Mouse (Mus musculus) testis, adult 2 months (tissue): Measurements from ENCODE around the gene Slc10a1. TPM values are rescaled to one million over a fixed set of nuclear protein-coding genes. Genes with fewer than 3 reads are reported as not detected.
A peak's percentile ranks its signal among the peaks of the same experiment; 100 is the strongest.

Experiments used
- H3K27ac ChIP-seq: fragments of 200-500 bp; 2 replicates; pipeline ENCODE4 v1.5.1; 2012; ENCODE audit warnings: low read depth, low read length; ENCODE audit not compliant: control insufficient read depth, insufficient read depth
- H3K27me3 ChIP-seq: fragments of 200-500 bp; 2 replicates; pipeline ENCODE4 v1.6.1; 2012; ENCODE audit warnings: mild to moderate bottlenecking, low read length, moderate library complexity; ENCODE audit not compliant: control insufficient read depth, insufficient read depth
- H3K36me3 ChIP-seq: fragments of 200-500 bp; 2 replicates; pipeline ENCODE4 v1.6.1; 2012; ENCODE audit warnings: mild to moderate bottlenecking, low read length; ENCODE audit not compliant: control insufficient read depth, insufficient read depth
- H3K4me1 ChIP-seq: fragments of 200-500 bp; 2 replicates; pipeline ENCODE4 v1.6.1; 2012; ENCODE audit warnings: low read length; ENCODE audit not compliant: control insufficient read depth, insufficient read depth
- H3K4me3 ChIP-seq: fragments of 200-500 bp; 2 replicates; pipeline ENCODE4 v1.5.1; 2012; ENCODE audit warnings: low read depth, mild to moderate bottlenecking, low read length, moderate library complexity, mixed read lengths; ENCODE audit not compliant: control insufficient read depth
- CTCF ChIP-seq: fragments of 200-500 bp; IDR thresholded peaks from 2 replicates; pipeline ENCODE4 v1.5.1; 2012; ENCODE audit warnings: low read depth, mild to moderate bottlenecking, inconsistent platforms, low read length, moderate library complexity; ENCODE audit not compliant: control insufficient read depth, insufficient read depth, insufficient replicate concordance
- POLR2A ChIP-seq: fragments of 200-500 bp; IDR thresholded peaks from 2 replicates; pipeline ENCODE4 v1.6.1; 2012; ENCODE audit warnings: low read depth, mild to moderate bottlenecking, inconsistent platforms, low read length, moderate library complexity; ENCODE audit not compliant: control insufficient read depth
- polyA plus RNA-seq: library from polyadenylated mRNA; depleted of rRNA; stranded (reverse); fragments of >200 nt; gene quantifications from 2 replicates; pipeline ENCODE4 v1.2.3, GENCODE M21; 2012

The Slc10a1 gene
- polyA plus RNA-seq, 1 experiment = 0.10 TPM

- H3K27me3 ChIP-seq = no peaks in the 10 kb centered on the region
- H3K27ac ChIP-seq = no peak overlapping the region
- peak overlapping the region; percentile 19 for H3K4me3 ChIP-seq
- H3K4me1 ChIP-seq = peaks cover 3% of the 10 kb centered on the region; the same call in 1 of the 2 replicates
- H3K36me3 ChIP-seq = no peaks in the 10 kb centered on the region
- TF ChIP-seq POLR2A (no peak), CTCF (no peak)
Measured at GRCm38 (mm10) chr12:80998528-80999221, 30.2 kb upstream of the Slc10a1 start.

- Histone ChIP-seq H3K27ac (no peak overlapping the region), H3K4me3 (no peak overlapping the region), H3K4me1 (peaks cover 3% of the 10 kb centered on the region; the same call in 1 of the 2 replicates), H3K36me3 (no peaks in the 10 kb centered on the region), H3K27me3 (no peaks in the 10 kb centered on the region)
- TF ChIP-seq CTCF = no peak
- no peak for TF ChIP-seq POLR2A
Measured at GRCm38 (mm10) chr12:80997652-80998051, 29.1 kb upstream of the Slc10a1 start.

GRCm38 (mm10) chr12:80995326-80995725 is 26.8 kb upstream of the Slc10a1 start:
- no peaks in the 10 kb centered on the region for H3K36me3 ChIP-seq
- no peaks in the 10 kb centered on the region for H3K27me3 ChIP-seq
- H3K4me3 ChIP-seq = no peak overlapping the region
- no peak overlapping the region for H3K27ac ChIP-seq
- TF ChIP-seq POLR2A (no peak), CTCF (no peak)
- peaks cover 16% of the 10 kb centered on the region for H3K4me1 ChIP-seq

- Histone ChIP-seq H3K4me3 (no peak overlapping the region), H3K4me1 (peaks cover 16% of the 10 kb centered on the region), H3K27ac (no peak overlapping the region), H3K27me3 (no peaks in the 10 kb centered on the region), H3K36me3 (no peaks in the 10 kb centered on the region)
- no peak for TF ChIP-seq CTCF
- TF ChIP-seq POLR2A = no peak
Measured at GRCm38 (mm10) chr12:80993773-80994172, 25.3 kb upstream of the Slc10a1 start.

- H3K27ac ChIP-seq = no peak overlapping the region
- TF ChIP-seq CTCF (no peak), POLR2A (no peak)
Measured at GRCm38 (mm10) chr12:80992540-80993122, 24.1 kb upstream of the Slc10a1 start.

GRCm38 (mm10) chr12:80991806-80992205 is 23.3 kb upstream of the Slc10a1 start:
- Histone ChIP-seq H3K4me1 (peaks cover 13% of the 10 kb centered on the region), H3K27me3 (no peaks in the 10 kb centered on the region), H3K36me3 (no peaks in the 10 kb centered on the region), H3K4me3 (no peak overlapping the region; the same call in 1 of the 2 replicates), H3K27ac (no peak overlapping the region)
- TF ChIP-seq CTCF = no peak
- TF ChIP-seq POLR2A = no peak

More at GRCm38 (mm10) chr12:80992540-80993122, 24.1 kb upstream of the Slc10a1 start:
- H3K27me3 ChIP-seq = no peaks in the 10 kb centered on the region
- H3K4me1 ChIP-seq = peaks cover 13% of the 10 kb centered on the region
- no peak overlapping the region for H3K4me3 ChIP-seq
- no peaks in the 10 kb centered on the region for H3K36me3 ChIP-seq

GRCm38 (mm10) chr12:80990901-80991445 is 22.5 kb upstream of the Slc10a1 start:
- Histone ChIP-seq H3K27me3 (no peaks in the 10 kb centered on the region), H3K4me3 (no peak overlapping the region), H3K4me1 (peaks cover 13% of the 10 kb centered on the region), H3K27ac (no peak overlapping the region), H3K36me3 (no peaks in the 10 kb centered on the region)
- TF ChIP-seq CTCF (no peak), POLR2A (no peak)

- H3K36me3 ChIP-seq = no peaks in the 10 kb centered on the region
- peaks cover 13% of the 10 kb centered on the region for H3K4me1 ChIP-seq
- no peak overlapping the region for H3K27ac ChIP-seq
- no peaks in the 10 kb centered on the region for H3K27me3 ChIP-seq
- TF ChIP-seq POLR2A (no peak), CTCF (no peak)
- H3K4me3 ChIP-seq = no peak overlapping the region
Measured at GRCm38 (mm10) chr12:80988286-80988685, 19.8 kb upstream of the Slc10a1 start.
